ENCODE assay signal across 22 mouse cellular contexts in the genomic region with DNA sequence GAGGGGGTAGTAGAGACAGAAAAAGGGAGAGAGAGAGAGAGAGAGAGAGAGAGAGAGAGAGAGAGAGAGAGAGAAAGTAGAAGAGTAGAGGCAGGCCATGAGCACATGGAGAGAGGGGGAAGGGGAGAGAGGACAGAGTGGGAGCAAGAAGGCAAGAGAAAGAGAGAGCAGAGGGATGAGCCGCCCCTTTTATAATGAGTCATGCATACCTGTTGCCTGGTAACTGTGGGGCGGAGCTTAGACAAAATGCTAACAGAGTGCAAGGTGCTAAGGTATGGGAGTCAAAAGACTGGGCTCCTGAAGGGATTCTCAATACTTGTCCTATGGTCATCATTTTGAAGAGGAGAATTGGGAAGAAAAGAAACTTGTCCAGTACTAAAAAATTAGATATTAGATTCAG.
DNase-seq lines count a peak whose midpoint lies in the region; ATAC-seq and TF ChIP-seq lines count a peak whose summit lies in the region.
"Had no signal": no experiment of that assay in that cellular context is flagged by ENCODE, and none has a peak within 500 bp of the region (broad histone marks: within the 10 kb centered on the region; RNA-seq: fewer than 3 reads in every experiment).

No protein-coding gene starts in this region.

- peak; percentile 61 for DNase-seq in heart, adult 11 months
- no peak for DNase-seq in heart, postnatal 4 days
- no peak for DNase-seq in lung, adult 2 months
- DNase-seq in R1 (ENCODE audit: low read depth, low spot score) = peak; percentile 29
- DNase-seq in embryonic facial prominence, embryonic 14.5 days (ENCODE audit: low spot score) = no peak
- DNase-seq in left cerebral cortex, adult 9 months (ENCODE audit: low spot score in 2 of 2) = no peak
- DNase-seq: adrenal gland, postnatal 25 days; cerebellum, adult 8-10 months; cerebellum, postnatal 14 days; gastrocnemius, adult 2 months; gastrocnemius, postnatal 36 days; heart, adult 18-20 months; heart, postnatal 10 days; kidney, adult 18-20 months had no signal

- no peaks in the 10 kb centered on the region for H3K9me3 ChIP-seq in lung, embryonic 16.5 days (ENCODE audit: control insufficient read depth, low read length)
- H3K9me3 ChIP-seq in embryonic facial prominence, embryonic 14.5 days (ENCODE audit: control insufficient read depth, low read length) = no peaks in the 10 kb centered on the region
- H3K9me3 ChIP-seq: embryonic facial prominence, embryonic 15.5 days; forebrain, embryonic 10.5 days; heart, embryonic 10.5 days had no signal

- 51% methylated on average over 2 of the region's 2 CpGs for WGBS in lung, embryonic 16.5 days
- WGBS in lung, adult 2 months = 71% methylated on average over 2 of the region's 2 CpGs
- 69% methylated on average over 2 of the region's 2 CpGs for WGBS in embryonic facial prominence, embryonic 14.5 days

- H3K27ac ChIP-seq in lung, embryonic 16.5 days (ENCODE audit: low read length) = no peak overlapping the region
- H3K27ac ChIP-seq in embryonic facial prominence, embryonic 14.5 days (replicated peaks; ENCODE audit: low read depth, low read length) = no peak overlapping the region
- H3K27ac ChIP-seq: embryonic facial prominence, embryonic 15.5 days; forebrain, embryonic 10.5 days; heart, embryonic 10.5 days; hindbrain, embryonic 14.5 days had no signal

- H3K9ac ChIP-seq in lung, embryonic 16.5 days (ENCODE audit: low read length) = no peak overlapping the region
- no peak overlapping the region for H3K9ac ChIP-seq in embryonic facial prominence, embryonic 14.5 days (ENCODE audit: low read depth, low read length)
- H3K9ac ChIP-seq: embryonic facial prominence, embryonic 15.5 days; hindbrain, embryonic 14.5 days had no signal

- no peaks in the 10 kb centered on the region for H3K27me3 ChIP-seq in lung, embryonic 16.5 days (ENCODE audit: control insufficient read depth, insufficient read depth, low read depth, low read length)
- no peaks in the 10 kb centered on the region for H3K27me3 ChIP-seq in embryonic facial prominence, embryonic 14.5 days (replicated peaks; ENCODE audit: control insufficient read depth, insufficient read depth, low read length)
- H3K27me3 ChIP-seq: CH12.LX; embryonic facial prominence, embryonic 15.5 days had no signal

- TF ChIP-seq POLR2A in lung, adult 2 months (IDR thresholded peaks at IDR 0.05; ENCODE audit: borderline replicate concordance, extremely low read depth, low read depth, low read length) = no peak

- H3K4me1 ChIP-seq in lung, embryonic 16.5 days (replicated peaks; ENCODE audit: control insufficient read depth, insufficient read depth, low read length) = no peaks in the 10 kb centered on the region; the same call in 1 of the 2 replicates
- H3K4me1 ChIP-seq in lung, adult 2 months (ENCODE audit: control insufficient read depth, insufficient read depth, low read length) = peaks cover 3% of the 10 kb centered on the region
- H3K4me1 ChIP-seq in embryonic facial prominence, embryonic 14.5 days (ENCODE audit: control insufficient read depth, insufficient read depth, low read length) = peaks cover 8% of the 10 kb centered on the region

- H3K36me3 ChIP-seq in lung, embryonic 16.5 days (ENCODE audit: control insufficient read depth, insufficient read depth, low read length) = no peaks in the 10 kb centered on the region
- no peaks in the 10 kb centered on the region for H3K36me3 ChIP-seq in embryonic facial prominence, embryonic 14.5 days (ENCODE audit: control insufficient read depth, insufficient read depth, low read length)
- H3K36me3 ChIP-seq: embryonic facial prominence, embryonic 15.5 days; forebrain, embryonic 10.5 days; heart, embryonic 10.5 days had no signal

- no peak overlapping the region for H3K4me2 ChIP-seq in lung, embryonic 16.5 days (ENCODE audit: low read depth, low read length)
- H3K4me2 ChIP-seq in embryonic facial prominence, embryonic 14.5 days (ENCODE audit: low read depth, low read length) = no peak overlapping the region
- H3K4me2 ChIP-seq: embryonic facial prominence, embryonic 15.5 days; hindbrain, embryonic 14.5 days had no signal

- no peak for TF ChIP-seq CTCF in lung, adult 2 months (IDR thresholded peaks at IDR 0.05; ENCODE audit: insufficient read depth, low read length)

- ATAC-seq in lung, embryonic 16.5 days (ENCODE audit: low read depth) = peak; percentile 62
- ATAC-seq in embryonic facial prominence, embryonic 14.5 days (ENCODE audit: low read depth) = peak; percentile 41; the same call in 1 of the 2 replicates
- ATAC-seq: forebrain, embryonic 14.5 days had no signal

- H3K4me3 ChIP-seq in lung, embryonic 16.5 days (ENCODE audit: low read length) = no peak overlapping the region
- no peak overlapping the region for H3K4me3 ChIP-seq in lung, adult 2 months (replicated peaks; ENCODE audit: extremely low read depth, low read depth, low read length)
- no peak overlapping the region for H3K4me3 ChIP-seq in embryonic facial prominence, embryonic 14.5 days (ENCODE audit: low read depth, low read length)
- H3K4me3 ChIP-seq: embryonic facial prominence, embryonic 15.5 days; erythroblast, embryonic 14.5 days; forebrain, embryonic 10.5 days; gastrocnemius, adult 2 months; heart, embryonic 10.5 days had no signal

Comparison
In these comparisons a context has a peak if more than half of its experiments do, and no peak if none do; other contexts are left out.
1. DNase-seq: peak in heart, adult 11 months (single experiment) and R1 (single experiment); none in heart, postnatal 4 days (single experiment), lung, adult 2 months (single experiment), embryonic facial prominence, embryonic 14.5 days (single experiment) and left cerebral cortex, adult 9 months (0 of 2).